Mouse (Mus musculus) gastrocnemius, adult 2 months (tissue): ENCODE data around the gene Aoah. TPM values are rescaled to one million over a fixed set of nuclear protein-coding genes. Genes with fewer than 3 reads are reported as not detected.

ENCODE experiments used
- DNase-seq: peaks from one replicate; pipeline ENCODE4 v3.0.0; 2022
- H3K27ac ChIP-seq: fragments of 200-600 bp; 2 replicates; pipeline ENCODE4 v1.8.1; 2022; ENCODE audit warnings: mild to moderate bottlenecking
- H3K4me3 ChIP-seq: fragments of 200-600 bp; 2 replicates; pipeline ENCODE4 v1.8.1; 2022; ENCODE audit warnings: mild to moderate bottlenecking, moderate library complexity
- CTCF ChIP-seq: fragments of 200-600 bp; IDR thresholded peaks from 2 replicates; pipeline ENCODE4 v1.8.1; 2022; ENCODE audit warnings: antibody characterized with exemption, mild to moderate bottlenecking, moderate library complexity
- intact Hi-C: fragments of 180-260 bp; cut with DNase I; formaldehyde crosslinking; loops from one replicate; pipeline ENCODE4 v1.15.1; 2025
- total RNA-seq, 2 experiments: library from RNA; stranded (reverse); gene quantifications; 2 replicates each; pipeline ENCODE4 v1.2.3; 2021

Aoah gene
- total RNA-seq, 2 experiments from 2014 or later: 0.22 TPM; not detected in 1

GRCm38 (mm10) chr13:20939099-20939498 is 145.2 kb downstream of the Aoah start:
- no peak for TF ChIP-seq CTCF
- no peak overlapping the region for H3K27ac ChIP-seq
- DNase-seq: no peak
- no peak overlapping the region for H3K4me3 ChIP-seq
- intact Hi-C loops: loop anchor here (2.0 to 5.0 kb wide), 2 partner anchors 628 to 642 kb away; no protein-coding TSS in a partner anchor

DNA sequence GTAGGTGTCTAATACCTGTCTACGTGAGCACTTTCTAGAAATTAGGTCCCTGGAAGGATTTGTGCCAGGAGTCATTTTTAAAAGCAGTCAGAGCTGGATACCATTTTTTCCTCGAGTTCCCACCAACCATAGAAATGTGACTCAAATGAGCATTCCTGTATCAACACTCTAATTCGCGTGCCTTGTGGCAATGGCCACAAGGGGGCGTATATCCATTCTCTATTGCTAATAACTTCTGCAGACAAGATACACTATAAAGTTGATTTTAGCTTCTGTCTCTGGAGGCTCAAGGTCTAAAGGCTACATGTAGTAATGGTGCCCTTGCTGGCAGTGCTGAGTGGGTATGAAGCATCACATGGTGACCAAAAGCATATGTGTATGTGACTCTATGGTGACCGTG is 146.5 kb downstream of the Aoah start:
- intact Hi-C loops: no loop called here

GRCm38 (mm10) chr13:20941707-20942106 is 147.8 kb downstream of the Aoah start:
- H3K27ac ChIP-seq: no peak overlapping the region
- no peak for TF ChIP-seq CTCF
- intact Hi-C loops: no loop called here
- H3K4me3 ChIP-seq: no peak overlapping the region
- DNase-seq: no peak

More for the DNA sequence above, 146.5 kb downstream of the Aoah start:
- Histone ChIP-seq H3K4me3 (no peak overlapping the region), H3K27ac (no peak overlapping the region)
- DNase-seq: peak; percentile 18
- peak; percentile 65 for TF ChIP-seq CTCF

DNA sequence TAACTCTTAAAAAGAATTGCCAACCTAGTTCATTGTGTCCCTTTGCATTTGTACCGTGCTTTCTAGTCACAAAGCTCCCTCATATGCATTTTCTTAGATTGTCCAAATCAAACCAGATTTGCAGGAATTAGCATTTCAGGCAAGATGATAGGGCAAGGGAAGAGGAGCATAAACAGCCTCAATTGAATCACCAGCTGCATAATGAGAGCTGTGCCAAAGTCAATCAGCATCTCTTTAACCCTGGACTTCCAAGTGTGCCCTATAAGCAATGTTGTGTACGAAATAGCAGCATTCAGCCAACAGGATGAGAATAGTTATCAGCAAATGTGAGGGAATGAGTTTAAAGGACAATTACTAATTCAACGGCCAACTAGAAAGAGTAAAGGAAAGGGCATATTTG is 169.2 kb downstream of the Aoah start:
- no peak for DNase-seq
- intact Hi-C loops: no loop called here
- H3K4me3 ChIP-seq: no peak overlapping the region
- TF ChIP-seq CTCF: no peak
- H3K27ac ChIP-seq: no peak overlapping the region

- intact Hi-C loops: no loop called here
- no peak for DNase-seq
- TF ChIP-seq CTCF: no peak
- no peak overlapping the region for H3K4me3 ChIP-seq
- no peak overlapping the region for H3K27ac ChIP-seq
Measured at GRCm38 (mm10) chr13:20981234-20982230, 187.6 kb downstream of the Aoah start.

DNA sequence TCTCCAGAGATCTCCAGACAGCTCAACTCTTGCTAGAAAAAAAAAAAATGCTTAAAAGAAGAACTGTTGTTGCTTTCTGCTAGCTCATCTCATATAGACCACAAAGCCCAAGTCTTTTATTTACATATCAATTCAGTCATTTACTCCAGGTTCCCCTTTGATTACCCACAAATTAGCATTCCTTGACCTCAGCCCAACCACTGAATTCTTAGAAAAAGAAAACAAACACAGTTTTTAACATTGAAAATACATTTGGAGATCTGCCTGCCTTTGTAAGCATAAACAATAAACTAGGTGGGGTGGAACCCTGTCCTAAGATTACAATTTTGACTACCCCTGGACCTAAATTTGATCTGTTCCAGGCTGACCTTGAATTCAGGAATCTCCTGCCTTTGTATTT is 191.6 kb downstream of the Aoah start:
- TF ChIP-seq CTCF: no peak
- no peak for DNase-seq
- H3K4me3 ChIP-seq: no peak overlapping the region
- intact Hi-C loops: no loop called here
- H3K27ac ChIP-seq: no peak overlapping the region

- intact Hi-C loops: no loop called here
- TF ChIP-seq CTCF: no peak
Measured at GRCm38 (mm10) chr13:20985961-20986360, 192.0 kb downstream of the Aoah start.

GRCm38 (mm10) chr13:21005238-21005637 is 211.3 kb downstream of the Aoah start:
- Histone ChIP-seq H3K4me3 (no peak overlapping the region), H3K27ac (no peak overlapping the region)
- no peak for TF ChIP-seq CTCF
- intact Hi-C loops: no loop called here
- no peak for DNase-seq

More at GRCm38 (mm10) chr13:20985961-20986360, 192.0 kb downstream of the Aoah start:
- no peak overlapping the region for H3K27ac ChIP-seq
- H3K4me3 ChIP-seq: no peak overlapping the region
- DNase-seq: no peak

DNA sequence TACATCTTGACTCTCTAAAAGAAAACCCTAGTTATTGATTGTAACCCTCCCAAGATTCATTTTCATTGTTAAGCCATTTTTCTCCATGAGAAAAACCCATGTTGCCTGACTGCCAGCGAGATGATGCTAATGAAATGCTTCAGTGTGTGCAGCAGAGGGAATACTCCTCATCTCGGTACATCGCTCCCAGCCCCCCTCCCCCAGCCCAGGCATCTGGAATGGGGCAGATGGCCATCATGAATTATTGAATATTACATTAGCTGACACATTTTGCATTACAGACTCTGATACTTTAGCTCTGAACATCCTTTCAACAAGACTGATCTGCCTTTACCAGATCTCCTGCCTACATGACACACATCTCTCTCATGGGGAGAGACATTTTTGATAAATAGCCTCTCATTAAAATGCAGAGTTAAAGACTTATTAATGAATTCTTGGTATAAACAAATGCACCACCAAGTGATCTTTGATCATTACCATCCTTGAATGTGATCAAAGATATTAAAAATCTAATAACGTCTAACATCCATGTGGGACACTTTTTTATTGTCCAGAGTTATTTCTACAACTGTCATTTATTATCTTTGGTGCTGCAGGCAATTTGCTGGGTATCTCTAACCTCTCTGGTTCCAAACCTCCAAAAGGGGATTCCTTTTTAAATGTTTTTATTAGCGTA is 211.9 kb downstream of the Aoah start:
- Histone ChIP-seq H3K27ac (no peak overlapping the region), H3K4me3 (no peak overlapping the region)
- intact Hi-C loops: no loop called here
- DNase-seq: no peak
- TF ChIP-seq CTCF: no peak

GRCm38 (mm10) chr13:21006321-21006653 is 212.4 kb downstream of the Aoah start:
- Histone ChIP-seq H3K4me3 (no peak overlapping the region), H3K27ac (no peak overlapping the region)
- intact Hi-C loops: no loop called here
- TF ChIP-seq CTCF: no peak
- DNase-seq: no peak

GRCm38 (mm10) chr13:21013659-21014058 is 219.7 kb downstream of the Aoah start:
- intact Hi-C loops: no loop called here
- no peak overlapping the region for H3K4me3 ChIP-seq
- TF ChIP-seq CTCF: no peak
- DNase-seq: no peak
- no peak overlapping the region for H3K27ac ChIP-seq

DNA sequence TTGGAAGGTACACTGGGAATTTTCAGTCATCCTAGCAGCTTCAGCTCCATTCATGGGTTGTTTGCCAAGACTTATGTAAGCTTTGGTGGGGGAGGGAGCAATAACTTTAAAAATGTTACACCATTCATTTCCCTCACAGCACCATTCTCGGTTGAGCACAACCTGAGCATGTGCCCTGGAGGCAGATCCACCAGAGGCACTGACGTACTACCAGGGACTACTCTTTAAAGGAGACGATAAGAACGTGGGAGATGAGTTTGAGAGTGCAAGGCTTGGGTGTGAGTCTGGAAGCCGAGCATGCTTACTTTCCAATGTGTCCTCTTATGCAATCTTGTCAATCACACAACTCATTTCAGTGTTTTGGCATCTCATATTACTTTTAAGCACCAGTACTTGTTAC is 230.9 kb downstream of the Aoah start:
- TF ChIP-seq CTCF: no peak
- H3K27ac ChIP-seq: no peak overlapping the region
- no peak for DNase-seq
- intact Hi-C loops: no loop called here
- no peak overlapping the region for H3K4me3 ChIP-seq

- no peak for DNase-seq
- no peak for TF ChIP-seq CTCF
- intact Hi-C loops: no loop called here
- H3K4me3 ChIP-seq: no peak overlapping the region
- no peak overlapping the region for H3K27ac ChIP-seq
Measured at GRCm38 (mm10) chr13:21033176-21033575, 239.3 kb downstream of the Aoah start.

GRCm38 (mm10) chr13:21035011-21035410 is 241.1 kb downstream of the Aoah start:
- no peak overlapping the region for H3K4me3 ChIP-seq
- intact Hi-C loops: no loop called here
- DNase-seq: no peak
- H3K27ac ChIP-seq: no peak overlapping the region
- peak; percentile 28; the same call in 1 of the 2 replicates for TF ChIP-seq CTCF
